Mouse (Mus musculus): ENCODE data around the gene Samt2.
"Not testable (repeated sequence)": the region's sequence is repeated elsewhere in the genome, so short reads cannot be mapped to it uniquely, and the experiment has no call there.

DNA sequence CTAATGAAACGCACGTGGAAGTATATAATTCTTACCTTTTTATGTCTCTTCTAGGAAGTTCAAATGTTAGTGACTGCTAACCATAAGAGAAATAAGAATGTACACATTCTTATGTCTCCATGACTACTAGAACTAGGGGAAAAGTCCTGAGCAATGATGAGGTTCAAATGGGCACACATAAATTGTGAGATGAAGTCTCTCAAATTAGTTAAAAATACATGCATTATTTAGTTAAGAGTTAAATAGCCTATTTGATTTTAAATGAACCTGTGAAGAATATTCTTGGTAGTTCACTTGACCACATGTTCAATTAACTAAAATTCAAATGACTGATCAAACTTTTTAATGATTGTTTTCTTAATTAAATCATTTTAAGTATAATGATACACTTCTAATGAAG lies at the start of gene Samt2:
- not testable (repeated sequence) for TF ChIP-seq CTCF (IDR thresholded peaks at IDR 0.05; ENCODE audit: low read depth, low read length); TAL1 (conservative IDR thresholded peaks at IDR 0.05; ENCODE audit: low read depth, low read length); GATA1 (IDR thresholded peaks at IDR 0.05; ENCODE audit: borderline replicate concordance, low read length); GATA2 (IDR thresholded peaks at IDR 0.05; ENCODE audit: borderline replicate concordance, low read depth, low read length); POLR2AphosphoS5 (IDR thresholded peaks at IDR 0.05; ENCODE audit: insufficient replicate concordance, low read depth, low read length)
